Mouse (Mus musculus) olfactory bulb, adult 2 months (tissue): Measurements from ENCODE around the gene Tmed9. TPM values are rescaled to one million over a fixed set of nuclear protein-coding genes. Genes with fewer than 3 reads are reported as not detected.
A peak's percentile ranks its signal among the peaks of the same experiment; 100 is the strongest.
"Not testable (repeated sequence)": the region's sequence is repeated elsewhere in the genome, so short reads cannot be mapped to it uniquely, and the experiment has no call there.

ENCODE experiments used
- H3K27ac ChIP-seq: fragments of 200-500 bp; 2 replicates; pipeline ENCODE4 v1.5.1; 2012; ENCODE audit warnings: low read depth, low read length; ENCODE audit not compliant: insufficient read depth
- H3K4me1 ChIP-seq: fragments of 200-500 bp; 2 replicates; pipeline ENCODE4 v1.6.1; 2012; ENCODE audit warnings: low read length; ENCODE audit not compliant: control insufficient read depth, insufficient read depth
- H3K4me3 ChIP-seq: fragments of 200-500 bp; 2 replicates; pipeline ENCODE4 v1.5.1; 2012; ENCODE audit warnings: mild to moderate bottlenecking, low read depth, low read length, moderate library complexity; ENCODE audit not compliant: insufficient read depth
- CTCF ChIP-seq: fragments of 200-500 bp; IDR thresholded peaks from 2 replicates; pipeline ENCODE4 v1.5.1; 2012; ENCODE audit warnings: low read depth, mild to moderate bottlenecking, low read length, moderate library complexity; ENCODE audit not compliant: insufficient read depth
- POLR2A ChIP-seq: fragments of 200-500 bp; IDR thresholded peaks from 2 replicates; pipeline ENCODE4 v1.6.1; 2012; ENCODE audit warnings: mild to moderate bottlenecking, low read depth, low read length, moderate library complexity; ENCODE audit not compliant: insufficient read depth
- WGBS: fragments of 180-500 bp; shearing (Covaris S2); methylation state at CpG from one replicate; pipeline ENCODE4 v1.1.7; 2018; 5-methylcytosine and 5-hydroxymethylcytosine counted together
- polyA plus RNA-seq: library from polyadenylated mRNA; stranded (reverse); fragments of >200 nt; gene quantifications from 2 replicates; pipeline ENCODE4 v1.2.4, GENCODE M21; 2012; ENCODE audit warnings: low replicate concordance; ENCODE audit not compliant: missing spikeins, insufficient read depth, insufficient read length

The Tmed9 gene
- polyA plus RNA-seq, 1 experiment, result not detected

DNA sequence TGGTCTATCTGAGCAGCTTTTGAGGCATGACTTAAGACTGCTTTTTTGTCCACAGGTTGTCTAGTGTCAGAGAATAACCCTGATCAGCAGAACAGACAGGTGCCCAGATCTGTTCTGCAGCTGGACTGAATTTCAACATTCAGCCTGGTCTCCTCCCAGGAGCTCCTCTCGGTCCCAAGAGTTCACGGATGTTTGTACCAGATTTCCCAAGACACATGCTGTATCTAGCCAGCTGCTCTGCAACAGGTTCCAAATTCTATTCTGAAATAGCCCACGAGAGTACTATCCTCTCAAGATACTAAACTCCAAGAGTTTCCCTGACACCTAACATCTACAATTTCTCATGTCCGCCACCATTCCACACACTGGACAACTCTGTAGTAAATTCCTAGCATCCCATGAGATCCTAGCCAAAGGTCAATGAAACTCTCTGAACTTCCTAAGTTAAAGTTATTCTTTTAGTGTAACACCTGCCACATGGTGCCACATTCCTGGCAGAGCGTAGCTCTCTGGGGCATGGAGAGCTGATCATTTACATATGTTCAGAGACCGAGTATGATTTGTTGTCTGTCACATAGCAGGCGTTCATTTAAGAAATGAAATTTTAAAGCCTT, 10.2 kb upstream of the Tmed9 start:
- H3K4me1 ChIP-seq, result peaks cover 4% of the 10 kb centered on the region; the same call in 1 of the 2 replicates
- WGBS, result 85% methylated on average over 7 of the region's 7 CpGs
- H3K27ac ChIP-seq, result no peak overlapping the region
- no peak overlapping the region for H3K4me3 ChIP-seq
- no peak for TF ChIP-seq CTCF

- no peak overlapping the region for H3K4me3 ChIP-seq
- H3K4me1 ChIP-seq, result peaks cover 12% of the 10 kb centered on the region; the same call in 1 of the 2 replicates
- WGBS, result 86% methylated on average over 6 of the region's 6 CpGs
- no peak overlapping the region for H3K27ac ChIP-seq
- TF ChIP-seq CTCF (no peak), POLR2A (no peak)
Observed at GRCm38 (mm10) chr13:55567001-55567400, 6.5 kb upstream of the Tmed9 start.

DNA sequence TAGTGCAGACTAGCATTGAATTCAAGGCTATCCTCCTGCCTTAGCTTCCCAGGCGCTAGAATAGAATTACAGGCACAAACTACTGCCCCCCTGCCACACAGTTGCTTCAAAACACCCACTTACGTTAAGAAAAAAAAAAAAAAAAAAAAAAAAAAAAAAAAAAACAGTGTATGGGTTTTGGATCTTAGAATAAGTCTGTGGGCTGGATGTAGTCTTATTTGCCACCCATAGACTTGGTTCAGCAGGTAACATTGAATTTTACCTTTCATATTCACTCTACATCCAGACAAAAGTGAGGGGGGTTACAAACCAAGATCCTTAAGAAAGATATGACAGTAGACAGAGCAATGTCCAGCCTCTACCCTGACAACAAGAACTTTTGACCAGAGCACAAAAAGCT, 5.6 kb upstream of the Tmed9 start:
- 62% methylated on average over 2 of the region's 2 CpGs for WGBS
- H3K4me3 ChIP-seq, result no peak overlapping the region
- TF ChIP-seq POLR2A (no peak), CTCF (no peak)
- no peak overlapping the region for H3K27ac ChIP-seq
- H3K4me1 ChIP-seq, result peaks cover 17% of the 10 kb centered on the region; the same call in 1 of the 2 replicates

DNA sequence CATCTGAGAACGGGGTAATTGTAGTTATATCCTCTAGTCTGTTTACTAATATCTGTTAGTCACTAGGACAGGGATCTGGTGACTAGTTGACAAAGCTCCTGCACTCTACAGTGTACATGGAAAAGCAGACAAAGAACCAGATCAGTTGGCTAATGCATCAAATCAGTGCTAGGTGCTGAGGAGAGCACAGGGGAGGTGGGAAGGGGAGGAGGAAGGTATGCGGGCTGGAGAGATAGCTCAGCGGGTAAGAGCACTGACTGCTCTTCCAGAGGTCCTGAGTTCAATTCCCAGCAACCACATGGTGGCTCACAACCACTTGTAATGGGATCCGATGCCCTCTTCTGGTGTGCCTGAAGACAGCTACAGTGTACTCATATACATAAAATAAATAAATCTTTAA, 5.0 kb upstream of the Tmed9 start:
- not testable (repeated sequence) for H3K4me3 ChIP-seq
- WGBS, result 74% methylated on average over 4 of the region's 4 CpGs

GRCm38 (mm10) chr13:55569726-55570285, 3.7 kb upstream of the Tmed9 start:
- no peak for TF ChIP-seq POLR2A
- TF ChIP-seq CTCF, result 0 out of 2 replicates have a peak, but pooled peaks have one; percentile 8

More for the DNA sequence above, 5.0 kb upstream of the Tmed9 start:
- peaks cover 17% of the 10 kb centered on the region; the same call in 1 of the 2 replicates for H3K4me1 ChIP-seq
- H3K27ac ChIP-seq, result not testable (repeated sequence)

DNA sequence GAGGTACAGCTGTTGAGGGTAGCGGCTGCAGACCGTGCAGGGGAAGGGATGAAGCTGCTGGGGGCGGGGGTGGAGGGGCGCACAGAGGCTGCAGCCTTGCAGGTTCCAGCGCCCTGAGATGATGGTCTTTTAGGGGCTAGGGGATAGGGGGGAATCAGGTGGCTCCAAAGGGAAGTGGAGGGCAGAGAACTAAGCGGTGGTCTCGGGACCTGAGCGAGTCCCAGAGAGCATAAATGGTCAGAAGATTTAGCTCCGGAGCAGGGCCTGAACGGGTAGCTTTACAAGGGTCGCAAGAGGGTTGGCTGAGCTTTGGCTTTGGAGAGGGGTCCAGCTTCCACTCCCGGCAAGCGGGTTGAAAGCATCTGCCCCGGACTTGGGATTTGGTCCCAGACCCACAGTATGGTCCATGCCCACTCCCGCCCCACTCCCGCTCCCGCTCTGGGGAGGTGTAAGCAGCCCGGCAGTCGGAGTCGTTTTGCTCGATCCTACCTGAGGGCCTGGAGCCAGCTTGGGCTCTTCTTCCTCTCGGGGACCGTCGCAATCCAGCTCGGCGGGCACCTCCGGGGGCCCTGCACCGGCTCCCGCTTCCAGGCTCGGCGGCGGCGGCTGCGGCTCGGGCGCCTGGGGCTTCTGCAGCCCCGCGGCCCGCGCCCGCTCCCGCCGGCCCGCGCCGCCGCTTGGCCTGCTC, 3.1 kb upstream of the Tmed9 start:
- TF ChIP-seq CTCF, result no peak
- Histone ChIP-seq H3K27ac (peak overlapping the region; percentile 42; the same call in 1 of the 2 replicates), H3K4me3 (peak overlapping the region; percentile 94), H3K4me1 (peaks cover 17% of the 10 kb centered on the region; the same call in 1 of the 2 replicates)
- WGBS, result 2% methylated on average over 47 of the region's 47 CpGs

More at GRCm38 (mm10) chr13:55569726-55570285, 3.7 kb upstream of the Tmed9 start:
- 3% methylated on average over 16 of the region's 16 CpGs for WGBS
- Histone ChIP-seq H3K4me1 (peaks cover 17% of the 10 kb centered on the region; the same call in 1 of the 2 replicates), H3K27ac (no peak overlapping the region), H3K4me3 (peak overlapping the region; percentile 94)

- 4% methylated on average over 47 of the region's 47 CpGs for WGBS
- Histone ChIP-seq H3K4me3 (peak within 1 kb of the TSS; percentile 94), H3K4me1 (peaks cover 17% of the 10 kb centered on the region; the same call in 1 of the 2 replicates), H3K27ac (peak within 1 kb of the TSS; percentile 42; the same call in 1 of the 2 replicates)
- TF ChIP-seq CTCF (no peak), POLR2A (peak; percentile 53; the same call in 1 of the 2 replicates)
Observed at GRCm38 (mm10) chr13:55571027-55571751, 2.3 kb upstream of the Tmed9 start, which contains the start of gene Fam193b. Gene Fam193b, minus strand, starts transcription at chr13:55571120.

DNA sequence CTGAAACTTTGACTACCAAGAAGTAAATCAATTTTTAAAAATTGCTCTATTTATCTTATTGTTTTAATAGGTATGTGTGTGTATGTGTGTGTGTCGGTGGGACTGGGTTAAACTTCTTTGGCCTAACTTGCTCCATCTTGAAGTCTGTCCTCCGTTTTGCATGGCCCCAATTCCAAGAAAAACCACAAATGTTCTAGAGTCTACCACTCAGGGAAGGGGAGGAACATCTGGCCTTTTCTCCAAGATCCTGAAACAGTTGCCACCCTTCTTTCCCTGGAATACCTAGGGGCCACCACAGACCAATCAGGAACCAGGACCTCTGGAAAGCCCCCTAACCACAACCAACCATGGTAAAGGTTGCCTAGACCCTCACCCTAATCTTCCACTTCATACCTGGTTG, 1.6 kb upstream of the Tmed9 start:
- no peak overlapping the region for H3K4me3 ChIP-seq
- TF ChIP-seq CTCF, result no peak
- H3K27ac ChIP-seq, result no peak overlapping the region
- WGBS, result 81% methylated on average over 2 of the region's 2 CpGs
- peaks cover 17% of the 10 kb centered on the region; the same call in 1 of the 2 replicates for H3K4me1 ChIP-seq

- peaks cover 10% of the 10 kb centered on the region; the same call in 1 of the 2 replicates for H3K4me1 ChIP-seq
- no peak overlapping the region for H3K27ac ChIP-seq
- no peak overlapping the region for H3K4me3 ChIP-seq
- TF ChIP-seq POLR2A, result no peak
- TF ChIP-seq CTCF, result no peak
- WGBS, result 35% methylated on average over 5 of the region's 5 CpGs
Observed at GRCm38 (mm10) chr13:55574321-55574720, 789 bp downstream of the Tmed9 start.
